Mouse (Mus musculus) embryo, embryonic 11 days (tissue): ENCODE measurements around the gene 2310009B15Rik.

Experiments used
- DNase-seq: peaks from one replicate; pipeline ENCODE4 v3.0.0-alpha.2; 2015

2310009B15Rik gene

DNA sequence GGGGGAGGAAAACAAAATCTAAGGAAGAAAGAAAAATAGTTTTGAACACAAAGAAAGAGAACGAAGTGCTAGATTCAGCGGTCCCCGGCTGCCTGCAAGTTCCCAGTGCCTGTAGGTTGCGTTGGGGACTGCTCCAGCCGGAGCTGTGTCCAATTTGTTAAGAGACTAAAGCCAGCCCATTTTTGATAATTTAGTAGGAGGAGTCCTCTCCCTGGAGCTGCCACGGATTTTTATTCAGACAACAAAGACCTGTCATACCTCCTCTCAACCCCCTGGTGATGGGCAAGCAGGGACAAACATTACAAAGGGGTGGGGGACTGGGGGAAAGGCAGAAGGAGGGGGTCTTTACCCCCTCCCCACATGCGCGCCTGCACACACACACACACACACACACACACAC lies 14.3 kb downstream of the 2310009B15Rik start:
- DNase-seq, result peak; percentile 78

DNA sequence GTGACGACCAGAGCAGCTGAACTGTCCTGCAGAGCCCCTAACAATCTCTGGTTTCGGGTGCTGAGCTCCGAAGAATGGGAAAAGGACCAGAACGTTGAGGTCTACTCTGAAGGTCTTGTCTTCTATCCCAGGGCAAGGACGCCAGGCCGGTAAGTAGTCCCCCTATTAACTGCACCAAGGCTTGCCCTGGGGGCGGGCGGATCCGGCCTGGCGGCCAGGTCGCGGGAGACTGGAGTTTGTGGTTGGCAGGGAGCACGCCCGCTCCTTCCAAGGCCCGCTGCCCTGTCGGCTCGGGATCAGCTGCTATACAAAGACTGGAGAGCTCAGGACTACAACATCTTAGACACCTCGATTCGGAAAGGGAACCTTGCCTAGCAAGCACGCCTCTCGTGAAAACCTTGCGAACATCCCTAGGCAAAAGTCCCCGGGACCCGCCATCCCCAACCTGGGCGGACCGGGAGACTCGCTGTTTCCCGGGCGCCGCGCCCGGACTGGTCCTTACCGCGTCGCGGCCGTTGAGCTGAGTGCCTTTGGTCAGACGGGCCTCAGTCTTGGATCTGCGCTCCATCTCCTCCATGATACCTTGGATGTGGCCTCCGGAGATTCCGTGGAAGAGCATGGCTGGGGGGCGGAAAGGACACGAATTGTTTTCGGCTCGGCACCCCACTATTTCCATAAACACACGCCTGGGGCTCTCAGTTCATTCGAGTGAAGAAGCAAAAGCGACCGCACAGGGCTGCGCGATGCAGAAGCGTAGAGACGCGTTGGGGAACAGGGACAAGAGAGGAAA lies 15.2 kb downstream of the 2310009B15Rik start:
- DNase-seq, result peak; percentile 86

DNA sequence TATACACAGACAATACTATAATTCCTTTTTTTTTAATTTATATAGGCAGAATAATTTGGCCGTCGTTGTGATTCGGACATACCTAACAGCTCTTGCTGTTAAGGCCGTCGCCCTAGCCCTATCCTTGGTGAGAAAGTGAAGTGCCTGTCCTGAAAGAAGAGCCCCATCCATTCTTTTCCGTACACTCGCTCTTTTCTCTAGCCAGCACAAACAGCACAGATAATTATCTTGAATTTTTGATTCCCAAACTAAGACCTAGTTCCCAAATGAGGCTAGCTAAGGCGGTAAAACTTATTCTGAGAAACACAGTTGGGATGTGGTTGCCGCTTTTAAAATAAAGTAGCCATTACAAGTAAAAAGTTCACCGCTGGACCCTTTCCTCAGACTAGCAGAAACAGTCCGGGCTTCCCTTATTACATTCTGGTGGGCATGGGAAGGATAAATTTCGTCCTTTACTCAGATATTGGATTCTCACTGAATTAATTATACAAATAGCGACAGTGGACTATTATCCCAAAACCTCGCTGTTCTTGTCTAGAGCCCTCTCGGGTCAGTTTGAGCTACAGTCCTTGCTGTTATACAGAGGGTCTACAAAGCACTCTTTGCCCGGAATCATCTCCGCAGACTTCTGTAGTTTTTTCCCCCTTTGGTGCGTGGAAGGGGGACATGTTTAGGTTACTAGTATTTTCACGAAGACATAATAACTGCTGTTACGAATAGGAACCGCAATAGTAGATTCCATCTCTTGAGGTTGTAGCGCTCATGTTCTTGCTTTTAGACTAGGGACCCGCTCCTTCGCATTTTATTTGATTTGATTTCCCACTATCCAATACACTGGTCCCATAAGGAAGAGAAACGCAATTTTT lies 16.0 kb downstream of the 2310009B15Rik start:
- DNase-seq, result no peak

DNA sequence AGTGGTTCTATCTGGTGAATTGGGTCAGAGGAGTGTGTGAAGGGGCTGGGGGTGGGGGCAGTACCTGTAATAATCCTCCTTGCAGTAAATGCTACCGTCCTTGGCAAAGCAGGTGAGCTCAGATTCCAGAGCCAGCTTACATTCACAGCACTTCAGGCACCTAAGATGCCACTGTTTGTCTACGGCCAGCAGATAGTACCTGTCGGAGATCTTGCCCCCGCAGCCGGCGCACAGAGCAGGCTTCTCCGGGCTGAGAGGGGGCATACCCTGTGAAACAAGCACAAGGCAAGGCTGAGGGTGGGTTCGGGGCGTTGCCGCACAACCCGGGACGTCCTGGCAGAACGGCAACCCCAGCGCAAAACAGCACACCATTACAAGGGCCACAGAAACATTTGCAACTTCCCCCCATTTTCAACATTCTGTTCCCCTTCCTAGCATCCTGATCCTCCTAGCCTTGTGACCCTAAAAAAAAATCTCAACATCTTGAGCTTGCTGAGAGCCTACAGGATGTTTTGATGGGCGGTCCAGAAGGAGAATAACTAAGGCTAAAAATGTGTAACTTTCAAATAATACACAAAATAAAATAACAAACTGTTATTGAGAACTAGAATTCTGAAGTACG lies 16.7 kb downstream of the 2310009B15Rik start:
- DNase-seq, result no peak

DNA sequence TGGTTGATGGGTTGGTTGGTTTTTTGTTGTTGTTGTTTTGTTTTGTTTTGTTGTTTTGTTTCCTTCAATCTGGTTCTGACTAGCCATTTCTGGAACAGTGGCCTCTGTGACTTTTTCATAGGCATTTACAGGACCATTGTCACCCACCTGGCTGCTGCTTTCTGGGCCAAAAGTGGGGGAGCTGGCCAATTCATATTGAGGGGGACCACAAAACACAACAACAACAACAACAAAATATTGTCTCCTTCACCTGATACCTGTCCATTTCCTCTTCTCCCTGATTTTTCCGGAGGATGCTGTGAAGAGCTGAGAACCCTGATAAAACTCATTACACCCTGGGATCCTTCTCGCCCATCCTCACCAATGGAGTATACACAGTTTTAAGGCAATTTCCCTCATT lies 17.4 kb downstream of the 2310009B15Rik start:
- no peak for DNase-seq

DNA sequence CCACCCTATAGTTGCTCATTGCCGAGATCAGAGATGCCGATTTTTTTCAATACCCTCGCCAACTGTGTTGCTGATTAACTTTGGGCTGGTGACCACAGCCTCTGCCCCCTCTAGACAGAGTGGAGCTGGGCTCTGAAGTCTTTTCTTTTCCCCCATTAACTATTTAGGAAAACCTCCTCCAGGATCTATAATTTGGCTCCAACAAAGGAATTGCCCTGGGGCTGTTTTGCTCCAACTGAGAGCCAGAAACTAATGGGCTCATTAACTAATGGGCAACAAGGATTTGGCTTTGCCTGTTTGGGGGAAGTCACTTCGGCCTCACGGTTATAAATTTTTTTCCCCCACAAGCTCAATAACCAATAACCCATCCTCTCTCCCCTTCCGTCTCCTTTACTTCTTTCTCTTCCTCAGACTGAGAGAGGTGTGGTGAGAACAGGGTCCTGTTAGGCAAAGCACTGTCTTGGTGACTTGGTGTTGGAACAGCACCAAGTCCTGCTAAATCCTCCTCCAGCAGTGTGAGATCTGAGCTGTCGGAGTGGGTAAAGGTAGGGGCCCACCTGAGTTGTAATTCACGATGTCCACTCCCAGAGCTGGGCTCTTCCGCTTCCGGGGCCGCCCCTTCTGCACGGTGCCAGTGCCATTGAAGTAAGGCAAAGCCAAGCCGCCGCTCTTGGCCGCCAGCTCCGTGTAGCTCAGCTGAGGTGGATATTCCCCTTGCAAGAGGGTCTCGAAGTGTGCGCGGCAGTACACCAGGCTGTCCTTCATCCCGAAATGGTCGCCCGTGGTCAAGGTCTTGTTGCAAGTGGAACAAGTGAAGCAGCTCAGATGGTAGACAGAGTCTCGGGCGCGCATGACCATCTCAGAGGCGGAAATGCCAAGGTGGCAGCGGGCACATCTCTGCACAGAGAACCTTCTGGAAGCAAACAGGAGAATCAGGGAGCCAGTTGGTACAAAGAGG lies 18.6 kb downstream of the 2310009B15Rik start:
- DNase-seq, result no peak

DNA sequence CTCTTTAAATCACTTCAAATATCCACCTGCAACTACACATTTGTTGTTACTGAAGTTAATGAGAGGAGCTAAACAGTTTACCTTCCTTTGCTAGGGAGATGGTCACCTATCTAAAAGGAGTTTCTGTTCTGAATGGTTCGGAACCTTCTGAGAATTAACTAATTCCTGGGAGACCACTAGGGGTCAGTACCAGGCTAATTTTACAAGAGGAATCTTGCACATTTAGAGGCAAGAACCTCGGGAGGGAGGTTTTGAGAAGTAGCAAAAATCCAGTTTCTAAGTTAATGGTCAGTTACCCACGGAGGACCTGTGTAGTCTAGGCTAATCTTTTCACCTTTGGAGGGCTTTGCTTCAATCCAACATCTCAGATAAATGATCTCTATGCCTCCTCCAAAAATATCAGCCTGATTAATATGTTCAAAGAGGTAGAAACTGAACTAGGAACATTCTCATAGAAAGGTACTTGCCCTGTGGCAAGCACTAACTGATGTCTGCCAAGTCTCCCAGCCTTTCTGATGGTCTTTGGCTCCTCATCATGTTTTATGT lies 21.2 kb downstream of the 2310009B15Rik start:
- DNase-seq, result peak; percentile 82

DNA sequence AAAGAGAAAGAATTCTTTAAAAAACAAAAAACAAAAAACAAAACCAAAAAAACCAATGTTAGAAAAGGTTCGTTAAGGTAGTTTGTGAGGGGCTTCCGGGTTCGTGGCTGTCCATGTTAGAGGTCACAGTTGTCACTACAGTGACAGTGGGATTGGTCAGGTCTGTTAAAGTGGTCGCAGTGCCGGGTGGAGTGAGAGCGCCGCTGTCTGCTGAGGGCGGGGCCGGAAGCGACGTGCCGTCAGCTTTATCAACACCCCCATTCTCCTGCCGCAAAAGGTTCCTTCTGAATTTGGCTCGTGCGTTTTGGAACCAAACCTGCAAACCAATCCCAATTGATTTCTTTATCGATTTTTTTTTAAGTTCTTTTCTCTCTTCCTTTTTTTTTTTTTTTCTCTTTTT lies 25.3 kb downstream of the 2310009B15Rik start:
- peak; percentile 82 for DNase-seq

DNA sequence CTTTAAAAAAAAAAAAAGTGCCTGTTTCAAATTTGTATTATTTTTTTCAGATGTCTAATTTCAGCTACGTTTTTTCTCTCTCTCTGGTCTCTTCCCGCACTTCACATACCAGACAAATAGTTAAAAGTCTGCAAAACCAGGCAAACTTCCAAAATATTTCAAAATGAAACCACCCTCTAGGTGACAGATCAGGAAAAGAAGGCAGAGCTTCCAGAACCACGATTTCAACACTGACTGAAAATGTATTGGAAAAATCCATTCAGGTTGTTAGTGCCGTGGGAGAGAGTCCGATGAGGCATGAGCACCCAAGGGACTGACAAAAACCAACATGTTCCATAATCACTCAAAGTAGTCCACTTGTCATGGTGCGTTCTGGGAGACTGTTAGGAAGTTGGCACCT lies 29.8 kb downstream of the 2310009B15Rik start:
- no peak for DNase-seq

DNA sequence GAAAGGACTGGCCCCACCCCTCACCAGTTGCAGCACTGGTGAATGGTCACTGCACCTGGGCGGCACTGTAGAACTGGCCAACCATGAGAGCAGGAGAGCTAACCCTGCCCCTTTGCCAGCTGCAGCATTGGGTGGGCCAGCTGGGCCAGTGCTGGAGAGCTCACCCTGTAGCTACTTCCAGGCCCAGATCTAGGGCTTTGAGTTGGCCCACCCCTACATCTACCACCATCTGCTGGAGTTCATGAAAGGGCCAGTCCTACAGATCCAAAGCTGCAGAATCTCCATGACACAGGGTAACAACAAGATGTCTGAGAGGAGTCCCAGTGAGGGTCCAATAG lies 33.7 kb downstream of the 2310009B15Rik start:
- DNase-seq, result no peak

DNA sequence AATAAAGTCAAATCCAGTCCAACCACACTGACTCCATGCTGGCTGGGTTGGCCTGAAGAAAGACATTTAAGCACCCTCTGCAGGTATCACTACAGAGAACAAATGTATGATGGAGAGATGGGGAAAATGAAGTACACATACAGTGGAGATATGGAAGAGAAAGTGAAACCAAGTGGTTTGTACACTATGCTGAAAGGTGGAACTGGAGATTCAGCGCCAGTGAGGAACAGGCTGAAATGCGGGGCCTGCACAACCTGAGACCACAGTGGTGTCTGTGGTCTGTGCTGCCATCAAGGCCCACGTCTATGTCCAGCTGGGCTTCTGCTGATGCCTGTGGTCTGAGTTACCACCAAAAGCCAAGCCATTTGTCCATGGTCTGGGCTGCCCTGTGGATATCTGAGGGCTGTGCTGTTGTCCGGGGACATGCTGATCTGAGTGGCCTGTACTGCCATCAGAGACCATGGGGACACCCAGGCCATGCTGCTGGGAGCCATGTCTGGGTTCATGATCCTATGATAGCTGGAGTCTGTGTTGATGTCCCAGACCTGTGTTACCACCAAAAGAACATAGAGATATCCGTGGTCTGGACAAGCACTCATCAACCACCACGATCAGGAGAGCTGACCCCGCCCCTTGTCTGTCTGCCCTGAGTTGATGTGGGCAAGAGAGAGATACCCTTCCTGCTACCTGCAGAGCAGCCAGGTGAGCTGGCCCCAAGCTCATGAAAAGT lies 34.2 kb downstream of the 2310009B15Rik start:
- no peak for DNase-seq
